Mouse (Mus musculus) limb, embryonic 14.5 days (tissue): ENCODE results near the gene Zfp114. TPM values are rescaled to one million over a fixed set of nuclear protein-coding genes. Genes with fewer than 3 reads are reported as not detected.

Experiments used
- ATAC-seq: fragments of 200-750 bp; cut with Nextera tagmentation; 2 replicates; pipeline ENCODE4 v1.8.0; 2017; ENCODE audit warnings: low read depth, moderate number of reproducible peaks, moderate TSS enrichment; ENCODE audit not compliant: low FRiP score
- DNase-seq: peaks from one replicate; pipeline ENCODE4 v3.0.0-alpha.2; 2015; ENCODE audit warnings: low spot score
- H3K27ac ChIP-seq: fragments of 300-500 bp; sonication (generic); replicated peaks from 2 replicates; pipeline ENCODE4 v1.5.1; 2014; ENCODE audit warnings: low read depth, mild to moderate bottlenecking, low read length, moderate library complexity, mixed read lengths
- H3K27me3 ChIP-seq: fragments of 300-500 bp; sonication (generic); 2 replicates; pipeline ENCODE4 v1.6.1; 2014; ENCODE audit warnings: low read length, mixed read lengths; ENCODE audit not compliant: control insufficient read depth, insufficient read depth
- H3K36me3 ChIP-seq: fragments of 300-500 bp; sonication (generic); 2 replicates; pipeline ENCODE4 v1.6.1; 2014; ENCODE audit warnings: mild to moderate bottlenecking, low read length, moderate library complexity, mixed read lengths; ENCODE audit not compliant: control insufficient read depth, insufficient read depth
- H3K4me1 ChIP-seq: fragments of 300-500 bp; sonication (generic); 2 replicates; pipeline ENCODE4 v1.6.1; 2014; ENCODE audit warnings: antibody characterized with exemption, low read length, mixed read lengths; ENCODE audit not compliant: control insufficient read depth, insufficient read depth
- H3K4me2 ChIP-seq: fragments of 300-500 bp; sonication (generic); replicated peaks from 2 replicates; pipeline ENCODE4 v1.6.1; 2014; ENCODE audit warnings: low read depth, mild to moderate bottlenecking, low read length, moderate library complexity; ENCODE audit not compliant: severe bottlenecking
- H3K4me3 ChIP-seq: fragments of 300-500 bp; sonication (generic); replicated peaks from 2 replicates; pipeline ENCODE4 v1.5.1; 2014; ENCODE audit warnings: low read length
- H3K9ac ChIP-seq: fragments of 300-500 bp; sonication (generic); 2 replicates; pipeline ENCODE4 v1.6.1; 2014; ENCODE audit warnings: mild to moderate bottlenecking, low read depth, low read length, moderate library complexity; ENCODE audit not compliant: severe bottlenecking
- H3K9me3 ChIP-seq: fragments of 300-500 bp; sonication (generic); 2 replicates; pipeline ENCODE4 v1.6.1; 2016; ENCODE audit warnings: low read length; ENCODE audit not compliant: control insufficient read depth
- POLR2A ChIP-seq: fragments of 200-500 bp; IDR thresholded peaks from 2 replicates; pipeline ENCODE4 v1.8.0; 2012; ENCODE audit warnings: inconsistent platforms, mild to moderate bottlenecking, moderate library complexity, borderline replicate concordance; ENCODE audit not compliant: insufficient read depth, insufficient read length; ENCODE audit errors: extremely low read depth
- WGBS: fragments of 180-500 bp; shearing (Covaris S2); extraction: QIAGEN DNeasy Blood & Tissue Kit; methylation state at CpG from one replicate; pipeline ENCODE4 v1.1.7; 2014; 5-methylcytosine and 5-hydroxymethylcytosine counted together
- polyA plus RNA-seq, 2 experiments: library from polyadenylated mRNA; depleted of rRNA in 1 of 2; stranded (reverse) in 1 of 2; unstranded in 1 of 2; fragments of >200 nt; fragmentation: Nextera tagmentation in 1 of 2; extraction: Ambion mirVana in 1 of 2; gene quantifications; 2 replicates each; pipeline versions ENCODE4 v1.2.1 to v1.2.3; 2012 to 2014

Zfp114 gene
- polyA plus RNA-seq (2012; rRNA removed) (3.2 and 3.5 TPM in 2 replicates), polyA plus RNA-seq (2014; fragmentation: Nextera tagmentation; extraction: Ambion mirVana) (4.0 and 5.0 TPM in 2 replicates)

GRCm38 (mm10) chr7:24174618-24175336 lies at the start of gene Zfp114:
TSS of gene Zfp114 (plus strand) at chr7:24175060.
- DNase-seq, result peak; percentile 91

GRCm38 (mm10) chr7:24133425-24133995 lies 41.4 kb upstream of the Zfp114 start:
- DNase-seq (no peak), ATAC-seq (peak; percentile 39)
- Histone ChIP-seq H3K27me3 (no peaks in the 10 kb centered on the region), H3K9me3 (no peaks in the 10 kb centered on the region), H3K9ac (peak overlapping the region; percentile 75), H3K27ac (no peak overlapping the region), H3K4me1 (peaks cover 9% of the 10 kb centered on the region; the same call in 1 of the 2 replicates), H3K36me3 (peaks cover 21% of the 10 kb centered on the region), H3K4me2 (peak overlapping the region; percentile 70), H3K4me3 (peak overlapping the region; percentile 65)
- 17% methylated on average over 6 of the region's 6 CpGs for WGBS
- TF ChIP-seq POLR2A, result no peak

More at GRCm38 (mm10) chr7:24174618-24175336, at the start of gene Zfp114:
- no peaks in the 10 kb centered on the region for H3K4me1 ChIP-seq
- peak within 1 kb of the TSS; percentile 69 for H3K9ac ChIP-seq
- ATAC-seq, result peak; percentile 95
- H3K27me3 ChIP-seq, result no peaks in the 10 kb centered on the region
- H3K27ac ChIP-seq, result no peak within 1 kb of the TSS; the same call in 1 of the 2 replicates
- peak within 1 kb of the TSS; percentile 49 for H3K4me2 ChIP-seq
- peak within 1 kb of the TSS; percentile 57 for H3K4me3 ChIP-seq
- TF ChIP-seq POLR2A, result 0 out of 2 replicates have a peak, but pooled peaks have one; percentile 29
- H3K9me3 ChIP-seq, result no peaks in the 10 kb centered on the region
- WGBS, result 12% methylated on average over 23 of the region's 23 CpGs
- H3K36me3 ChIP-seq, result no peaks in the 10 kb centered on the region

GRCm38 (mm10) chr7:24133996-24134828 lies 40.6 kb upstream of the Zfp114 start, which contains the start of gene Zfp235:
TSS of gene Zfp235 (plus strand) at chr7:24134169.
- Histone ChIP-seq H3K4me1 (peaks cover 9% of the 10 kb centered on the region; the same call in 1 of the 2 replicates), H3K36me3 (peaks cover 26% of the 10 kb centered on the region), H3K4me3 (peak within 1 kb of the TSS; percentile 65), H3K9me3 (no peaks in the 10 kb centered on the region), H3K4me2 (peak within 1 kb of the TSS; percentile 70), H3K27ac (no peak within 1 kb of the TSS), H3K9ac (peak within 1 kb of the TSS; percentile 75), H3K27me3 (no peaks in the 10 kb centered on the region)
- ATAC-seq, result peak; percentile 96
- peak; percentile 92 for DNase-seq
- TF ChIP-seq POLR2A, result peak; percentile 59; the same call in 1 of the 2 replicates
- 4% methylated on average over 32 of the region's 32 CpGs for WGBS

- no peak overlapping the region for H3K9ac ChIP-seq
- H3K27ac ChIP-seq, result no peak overlapping the region
- DNase-seq (no peak), ATAC-seq (no peak)
- H3K4me3 ChIP-seq, result no peak overlapping the region
- H3K36me3 ChIP-seq, result peaks cover 34% of the 10 kb centered on the region
- H3K4me1 ChIP-seq, result no peaks in the 10 kb centered on the region
- H3K9me3 ChIP-seq, result no peaks in the 10 kb centered on the region
- no peak for TF ChIP-seq POLR2A
- H3K27me3 ChIP-seq, result no peaks in the 10 kb centered on the region
- no peak overlapping the region for H3K4me2 ChIP-seq
- WGBS, result 92% methylated on average over 6 of the region's 6 CpGs
Observed at GRCm38 (mm10) chr7:24142566-24142965, 32.3 kb upstream of the Zfp114 start.

GRCm38 (mm10) chr7:24153272-24153671 lies 21.6 kb upstream of the Zfp114 start:
- Histone ChIP-seq H3K4me1 (no peaks in the 10 kb centered on the region), H3K27me3 (no peaks in the 10 kb centered on the region), H3K27ac (no peak overlapping the region), H3K36me3 (no peaks in the 10 kb centered on the region), H3K4me2 (no peak overlapping the region), H3K4me3 (no peak overlapping the region), H3K9ac (no peak overlapping the region), H3K9me3 (no peaks in the 10 kb centered on the region)
- TF ChIP-seq POLR2A, result no peak
- 19% methylated on average over 1 of the region's 1 CpGs for WGBS
- DNase-seq (no peak), ATAC-seq (no peak)
